Mouse (Mus musculus) kidney, embryonic 14.5 days (tissue): ENCODE results near the gene Alb. TPM values are rescaled to one million over a fixed set of nuclear protein-coding genes. Genes with fewer than 3 reads are reported as not detected.

ENCODE experiments used
- ATAC-seq: fragments of 200-750 bp; cut with Nextera tagmentation; 2 replicates; pipeline ENCODE4 v1.8.0; 2017; ENCODE audit warnings: moderate number of reproducible peaks, mild to moderate bottlenecking, moderate TSS enrichment, moderate library complexity; ENCODE audit not compliant: low FRiP score, low TSS enrichment
- H3K27ac ChIP-seq: fragments of 300-500 bp; sonication (generic); 2 replicates; pipeline ENCODE4 v1.5.1; 2014; ENCODE audit warnings: low read depth, mild to moderate bottlenecking, low read length, moderate library complexity, mixed read lengths
- H3K27me3 ChIP-seq: fragments of 300-500 bp; sonication (generic); 2 replicates; pipeline ENCODE4 v1.6.1; 2014; ENCODE audit warnings: mild to moderate bottlenecking, low read length; ENCODE audit not compliant: control insufficient read depth, insufficient read depth
- H3K36me3 ChIP-seq: fragments of 300-500 bp; sonication (generic); 2 replicates; pipeline ENCODE4 v1.6.1; 2014; ENCODE audit warnings: low read length, mixed read lengths; ENCODE audit not compliant: control insufficient read depth, insufficient read depth
- H3K4me1 ChIP-seq: fragments of 300-500 bp; sonication (generic); 2 replicates; pipeline ENCODE4 v1.6.1; 2014; ENCODE audit warnings: low read length, mixed read lengths; ENCODE audit not compliant: control insufficient read depth, insufficient read depth
- H3K4me2 ChIP-seq: fragments of 300-500 bp; sonication (generic); replicated peaks from 2 replicates; pipeline ENCODE4 v1.6.1; 2014; ENCODE audit warnings: low read depth, mild to moderate bottlenecking, low read length
- H3K4me3 ChIP-seq: fragments of 300-500 bp; sonication (generic); 2 replicates; pipeline ENCODE4 v1.5.1; 2014; ENCODE audit warnings: mild to moderate bottlenecking, low read length
- H3K9ac ChIP-seq: fragments of 300-500 bp; sonication (generic); 2 replicates; pipeline ENCODE4 v1.6.1; 2014; ENCODE audit warnings: low read depth, mild to moderate bottlenecking, low read length, moderate library complexity
- H3K9me3 ChIP-seq: fragments of 300-500 bp; sonication (generic); 2 replicates; pipeline ENCODE4 v1.6.1; 2016; ENCODE audit warnings: low read length; ENCODE audit not compliant: control insufficient read depth
- WGBS: fragments of 180-500 bp; shearing (Covaris S2); extraction: QIAGEN DNeasy Blood & Tissue Kit; methylation state at CpG from one replicate; pipeline ENCODE4 v1.1.7; 2014; 5-methylcytosine and 5-hydroxymethylcytosine counted together
- polyA plus RNA-seq: library from polyadenylated mRNA; unstranded; fragments of >200 nt; fragmentation: Nextera tagmentation; extraction: Ambion mirVana; gene quantifications from 2 replicates; pipeline ENCODE4 v1.2.1, GENCODE M21; 2014

Gene Alb
- polyA plus RNA-seq, 1 experiment from 2014 or later: 1.7 TPM

DNA sequence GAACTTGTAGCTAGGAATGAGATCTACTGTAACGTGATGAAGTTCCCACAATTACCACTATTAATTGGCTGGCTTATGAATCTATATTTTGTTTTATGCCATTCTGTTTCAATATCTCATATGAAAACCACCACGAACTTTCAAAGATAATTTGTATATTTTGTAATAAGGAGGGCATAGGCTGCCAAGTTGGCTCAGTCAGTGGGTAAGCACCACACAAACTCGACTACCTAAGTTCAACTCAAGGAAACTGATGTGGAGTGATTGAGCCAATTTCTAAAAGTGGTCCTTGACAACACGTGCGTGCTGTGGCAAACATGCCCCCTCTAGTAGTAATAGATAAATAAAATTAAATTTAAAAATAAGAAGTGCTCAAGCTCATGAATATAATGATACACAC lies 41.1 kb downstream of the Alb start:
- Histone ChIP-seq H3K36me3 (no peaks in the 10 kb centered on the region), H3K9ac (no peak overlapping the region), H3K4me2 (no peak overlapping the region), H3K27ac (no peak overlapping the region), H3K4me3 (no peak overlapping the region), H3K9me3 (no peaks in the 10 kb centered on the region), H3K4me1 (0 out of 2 replicates have a peak, but pooled peaks cover 4% of the 10 kb centered on the region), H3K27me3 (no peaks in the 10 kb centered on the region)
- WGBS: 93% methylated on average over 5 of the region's 5 CpGs
- no peak for ATAC-seq

DNA sequence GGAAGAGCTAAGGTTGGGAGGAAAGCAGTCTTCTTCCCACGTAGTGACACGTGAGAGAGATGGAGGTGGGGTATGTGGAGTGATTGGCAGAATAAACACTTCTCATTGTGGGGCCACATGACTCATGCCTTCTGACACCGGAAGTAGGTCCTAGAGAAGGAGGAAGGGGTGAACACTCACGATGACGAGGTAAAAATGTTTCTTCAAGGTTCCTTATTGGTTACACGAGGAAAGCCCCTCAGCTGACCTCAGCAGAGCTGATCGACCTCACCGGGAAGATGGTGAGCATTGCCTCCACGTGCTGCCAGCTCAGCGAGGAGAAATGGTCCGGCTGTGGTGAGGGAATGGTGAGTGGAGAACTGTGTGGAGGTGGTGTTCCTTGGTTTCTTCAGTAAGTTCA lies 44.0 kb downstream of the Alb start:
- Histone ChIP-seq H3K4me2 (no peak overlapping the region), H3K9ac (no peak overlapping the region), H3K4me1 (0 out of 2 replicates have a peak, but pooled peaks cover 4% of the 10 kb centered on the region), H3K27me3 (no peaks in the 10 kb centered on the region), H3K9me3 (no peaks in the 10 kb centered on the region), H3K36me3 (no peaks in the 10 kb centered on the region), H3K4me3 (no peak overlapping the region), H3K27ac (no peak overlapping the region)
- no peak for ATAC-seq
- WGBS: 78% methylated on average over 11 of the region's 11 CpGs

DNA sequence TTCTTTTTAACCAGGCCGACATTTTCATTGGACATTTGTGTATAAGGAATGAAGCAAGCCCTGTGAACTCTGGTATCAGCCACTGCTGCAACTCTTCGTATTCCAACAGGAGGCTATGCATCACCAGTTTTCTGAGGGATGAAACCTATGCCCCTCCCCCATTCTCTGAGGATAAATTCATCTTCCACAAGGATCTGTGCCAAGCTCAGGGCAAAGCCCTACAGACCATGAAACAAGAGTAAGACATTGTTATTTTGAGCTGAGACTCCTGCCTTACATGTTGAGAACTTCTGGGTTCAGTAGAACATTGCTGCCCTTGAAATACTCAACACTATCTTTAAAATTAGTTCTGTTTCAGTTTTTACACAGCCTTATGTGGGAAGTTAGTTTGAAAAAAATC lies 45.8 kb downstream of the Alb start:
- Histone ChIP-seq H3K4me1 (0 out of 2 replicates have a peak, but pooled peaks cover 4% of the 10 kb centered on the region), H3K27me3 (no peaks in the 10 kb centered on the region), H3K27ac (no peak overlapping the region), H3K4me2 (no peak overlapping the region), H3K4me3 (no peak overlapping the region), H3K9ac (no peak overlapping the region), H3K9me3 (no peaks in the 10 kb centered on the region), H3K36me3 (no peaks in the 10 kb centered on the region)
- ATAC-seq: peak; percentile 64; the same call in 1 of the 2 replicates
- WGBS: 46% methylated on average over 2 of the region's 2 CpGs

DNA sequence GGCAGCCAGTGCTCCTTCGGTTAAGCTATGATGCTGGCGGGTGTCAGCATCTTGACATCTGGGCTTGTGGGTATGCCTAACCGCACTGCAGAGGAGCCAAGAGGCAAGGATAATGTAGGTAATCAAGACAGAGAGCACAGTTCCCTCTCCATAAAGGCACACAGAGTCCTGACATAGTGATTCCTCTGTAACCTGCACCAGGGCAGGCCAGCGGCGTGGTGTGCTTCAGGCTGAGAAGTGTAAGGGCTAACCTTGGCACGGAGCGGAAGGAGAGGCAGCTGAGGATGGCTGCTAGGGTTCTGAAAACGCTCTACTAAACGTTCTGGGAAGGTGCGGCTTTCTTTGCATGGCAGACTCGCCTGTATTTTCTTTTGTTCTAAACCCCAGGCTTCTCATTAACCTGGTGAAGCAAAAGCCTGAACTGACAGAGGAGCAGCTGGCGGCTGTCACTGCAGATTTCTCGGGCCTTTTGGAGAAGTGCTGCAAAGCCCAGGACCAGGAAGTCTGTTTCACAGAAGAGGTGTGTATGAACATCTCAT lies 46.8 kb downstream of the Alb start:
- H3K9me3 ChIP-seq: no peaks in the 10 kb centered on the region
- no peaks in the 10 kb centered on the region for H3K36me3 ChIP-seq
- ATAC-seq: peak; percentile 49; the same call in 1 of the 2 replicates
- no peak overlapping the region for H3K9ac ChIP-seq
- 61% methylated on average over 13 of the region's 13 CpGs for WGBS
- 0 out of 2 replicates have a peak, but pooled peaks cover 4% of the 10 kb centered on the region for H3K4me1 ChIP-seq
- no peak overlapping the region for H3K27ac ChIP-seq
- no peak overlapping the region for H3K4me2 ChIP-seq
- H3K27me3 ChIP-seq: no peaks in the 10 kb centered on the region
- H3K4me3 ChIP-seq: no peak overlapping the region

DNA sequence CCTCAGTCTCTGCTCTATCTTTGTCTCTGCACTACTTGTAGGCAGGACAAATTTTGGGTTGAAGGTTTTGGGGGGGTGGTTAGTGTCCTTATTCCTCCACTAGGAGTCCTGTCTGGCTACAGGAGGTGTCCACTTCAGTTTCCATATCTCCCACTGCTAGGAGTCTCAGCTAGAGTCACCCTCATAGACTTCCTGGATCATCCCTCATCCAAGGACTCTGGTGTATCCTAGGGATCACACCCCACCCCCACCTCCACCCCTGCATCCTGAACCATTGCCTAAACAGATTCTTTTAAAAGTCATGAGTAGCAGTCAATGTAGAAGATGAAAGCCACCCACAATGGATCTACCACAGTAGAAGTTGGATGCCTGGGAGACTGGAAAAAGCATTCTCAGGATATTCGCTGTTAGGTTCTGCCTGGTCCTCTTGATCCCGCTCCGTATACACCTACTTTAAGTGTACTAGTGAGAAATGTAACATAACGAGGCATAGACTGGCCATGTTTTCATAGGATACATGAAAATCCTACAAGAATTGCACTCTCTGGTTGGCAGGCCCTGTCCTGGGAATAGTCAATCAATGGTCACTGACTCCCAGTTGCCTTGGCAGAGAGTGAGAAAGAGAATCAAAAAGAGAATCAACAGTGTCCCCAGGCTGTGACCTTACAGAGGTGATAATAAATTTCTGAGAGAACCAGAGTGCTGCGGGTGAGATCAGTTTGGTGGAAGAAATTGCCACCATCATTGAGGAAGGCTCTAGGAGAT lies 49.3 kb downstream of the Alb start:
- H3K4me1 ChIP-seq: 0 out of 2 replicates have a peak, but pooled peaks cover 4% of the 10 kb centered on the region
- WGBS: 90% methylated on average over 5 of the region's 5 CpGs
- no peaks in the 10 kb centered on the region for H3K27me3 ChIP-seq
- no peak for ATAC-seq
- H3K4me3 ChIP-seq: no peak overlapping the region
- no peaks in the 10 kb centered on the region for H3K36me3 ChIP-seq
- no peak overlapping the region for H3K4me2 ChIP-seq
- no peak overlapping the region for H3K27ac ChIP-seq
- no peaks in the 10 kb centered on the region for H3K9me3 ChIP-seq
- no peak overlapping the region for H3K9ac ChIP-seq

DNA sequence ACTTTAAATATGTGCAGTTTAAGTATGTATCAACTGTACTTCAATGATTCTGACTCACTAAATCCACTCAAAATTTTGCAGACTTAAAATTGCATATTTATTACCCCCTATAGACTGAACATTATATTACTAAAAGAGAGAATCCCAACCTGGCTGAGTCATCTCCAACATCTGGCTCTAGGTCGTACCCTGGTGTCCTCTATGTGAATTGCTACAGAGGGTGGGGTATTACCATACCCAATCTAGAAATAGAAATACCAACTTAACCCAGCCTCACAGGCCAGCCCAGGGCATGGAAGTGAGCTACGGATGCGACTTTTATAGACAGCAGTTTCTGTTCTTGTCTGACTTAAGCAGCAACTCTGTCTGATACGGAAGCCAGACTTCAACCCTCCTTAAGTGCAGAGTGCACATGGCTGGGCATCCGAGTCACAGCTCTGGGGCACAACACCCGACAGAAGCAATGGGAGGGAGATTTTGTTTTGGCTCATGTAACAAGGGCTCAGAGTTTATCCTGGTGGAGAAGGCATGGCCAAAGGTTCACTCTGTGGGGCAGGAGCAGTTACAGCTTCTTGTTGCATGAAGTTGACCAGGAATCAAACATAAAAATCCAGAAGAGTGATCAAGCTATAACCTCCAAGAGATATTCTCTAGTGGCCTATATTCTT lies 51.7 kb downstream of the Alb start:
- 81% methylated on average over 6 of the region's 6 CpGs for WGBS
- no peak for ATAC-seq
- no peak overlapping the region for H3K27ac ChIP-seq

DNA sequence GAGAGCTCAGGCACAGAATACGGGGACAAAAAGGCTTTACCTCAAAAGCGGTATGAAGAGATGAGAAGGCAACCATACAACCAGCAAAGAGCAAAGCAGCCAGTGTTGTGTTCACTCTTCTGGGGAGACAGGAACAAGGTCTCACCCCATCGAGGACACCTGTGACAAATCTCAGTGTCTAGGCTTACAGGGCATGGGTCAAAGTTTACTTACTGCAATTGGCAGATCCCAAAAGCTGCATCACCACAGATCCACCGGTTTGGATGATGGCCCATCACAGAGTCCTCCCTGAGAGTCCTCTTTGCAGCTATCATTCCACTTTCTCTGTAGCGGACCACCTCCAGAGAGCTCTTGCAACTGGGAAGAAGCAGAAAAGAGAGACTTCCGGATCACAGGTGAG lies 54.9 kb downstream of the Alb start:
- ATAC-seq: no peak
- 86% methylated on average over 6 of the region's 6 CpGs for WGBS

More for the DNA sequence above, 51.7 kb downstream of the Alb start:
- Histone ChIP-seq H3K9me3 (no peaks in the 10 kb centered on the region), H3K4me1 (no peaks in the 10 kb centered on the region), H3K27me3 (no peaks in the 10 kb centered on the region), H3K36me3 (no peaks in the 10 kb centered on the region), H3K4me3 (no peak overlapping the region), H3K9ac (no peak overlapping the region), H3K4me2 (no peak overlapping the region)

DNA sequence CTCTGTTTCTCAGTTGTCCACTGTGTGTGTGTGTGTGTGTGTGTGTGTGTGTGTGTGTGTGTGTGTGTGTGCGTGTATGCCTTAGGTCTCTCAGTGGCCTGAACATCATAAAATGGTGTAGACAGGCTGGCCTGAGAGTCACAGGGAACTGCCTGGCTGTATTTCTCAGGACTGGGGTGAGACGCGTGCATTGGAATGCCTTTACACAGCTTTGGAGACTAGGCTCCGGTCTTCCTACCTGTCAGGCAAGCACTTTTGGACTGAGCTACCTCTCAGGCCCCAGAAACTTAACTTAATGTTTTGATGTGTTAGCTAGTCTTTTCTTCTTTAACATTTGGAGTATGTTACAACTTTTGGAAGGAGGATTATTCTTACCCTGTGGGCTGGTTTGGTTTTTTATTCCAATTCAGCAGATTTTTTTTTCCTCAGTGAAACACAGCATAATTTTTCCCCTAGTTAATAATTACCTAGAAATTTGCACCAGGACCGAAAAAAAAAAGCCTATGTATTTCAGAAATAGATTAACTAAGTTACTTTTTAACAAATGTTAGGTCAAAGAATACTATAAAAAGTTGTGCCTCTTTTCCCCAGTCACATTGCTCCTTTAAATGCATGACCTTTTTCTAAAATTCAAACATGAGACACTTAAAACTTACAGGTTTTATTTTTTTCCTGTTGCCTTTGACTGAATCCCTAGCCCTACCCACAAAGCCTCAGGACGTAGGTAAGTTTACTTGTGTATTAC lies 57.8 kb downstream of the Alb start, which contains the start of gene Afm:
Gene Afm (plus strand): TSS at position 577 of the 745 bp plus-strand sequence.
- Histone ChIP-seq H3K9ac (no peak within 1 kb of the TSS), H3K36me3 (no peaks in the 10 kb centered on the region), H3K4me2 (no peak within 1 kb of the TSS), H3K4me1 (no peaks in the 10 kb centered on the region), H3K27ac (peak within 1 kb of the TSS; percentile 80), H3K4me3 (no peak within 1 kb of the TSS), H3K27me3 (no peaks in the 10 kb centered on the region), H3K9me3 (no peaks in the 10 kb centered on the region)
- ATAC-seq: peak; percentile 75
- WGBS: 66% methylated on average over 6 of the region's 6 CpGs

More for the DNA sequence above, 54.9 kb downstream of the Alb start:
- Histone ChIP-seq H3K9ac (no peak overlapping the region), H3K9me3 (no peaks in the 10 kb centered on the region), H3K27me3 (no peaks in the 10 kb centered on the region), H3K4me2 (no peak overlapping the region), H3K4me3 (no peak overlapping the region), H3K36me3 (no peaks in the 10 kb centered on the region), H3K4me1 (no peaks in the 10 kb centered on the region), H3K27ac (no peak overlapping the region)
